ENCODE assay signal across 8 mouse cellular contexts in genomic region chr9:51102963-51103807, GRCm38 (mm10). TPM values are rescaled to one million over a fixed set of nuclear protein-coding genes. Genes with fewer than 3 reads are reported as not detected.
DNase-seq lines count a peak whose midpoint lies in the region; ATAC-seq lines count a peak whose summit lies in the region.

No protein-coding gene starts in this region.

- H3K4me2 ChIP-seq in liver, embryonic 11.5 days, result peak overlapping the region; percentile 91

- peak; percentile 7 for DNase-seq in thymus, postnatal 14 days
- DNase-seq in thymus, postnatal 0 days (ENCODE audit: low spot score), result no peak
- DNase-seq in embryonic facial prominence, embryonic 10.5 days (ENCODE audit: low spot score), result peak; percentile 75
- DNase-seq in heart, adult 9 months (ENCODE audit: low spot score in 2 of 2), result peak; percentile 11 to 26
- DNase-seq in kidney, adult 8-10 months, result peak; percentile 6 to 35
- DNase-seq in liver, embryonic 11.5 days (ENCODE audit: low spot score), result peak; percentile 66
- peak; percentile 75 for DNase-seq in neural tube, embryonic 10.5 days (ENCODE audit: extremely low spot score, low spot score)
- peak; percentile 24 to 40 for DNase-seq in urinary bladder, adult 18-20 months (ENCODE audit: low spot score in 2 of 2)

- peak overlapping the region; percentile 41 for H3K9ac ChIP-seq in liver, embryonic 11.5 days (ENCODE audit: low read depth, low read length)

- H3K27me3 ChIP-seq in embryonic facial prominence, embryonic 10.5 days (replicated peaks; ENCODE audit: low read depth, poor library complexity, severe bottlenecking), result peaks cover 45% of the 10 kb centered on the region
- H3K27me3 ChIP-seq in liver, embryonic 11.5 days (replicated peaks; ENCODE audit: control insufficient read depth, insufficient read depth, low read length), result peaks cover 43% of the 10 kb centered on the region

- peaks cover 22% of the 10 kb centered on the region for H3K4me1 ChIP-seq in embryonic facial prominence, embryonic 10.5 days
- no peaks in the 10 kb centered on the region; the same call in 1 of the 2 replicates for H3K4me1 ChIP-seq in liver, embryonic 11.5 days (replicated peaks; ENCODE audit: control insufficient read depth, insufficient read depth, low read length)

- no peaks in the 10 kb centered on the region for H3K36me3 ChIP-seq in embryonic facial prominence, embryonic 10.5 days (replicated peaks)
- H3K36me3 ChIP-seq in liver, embryonic 11.5 days (ENCODE audit: control insufficient read depth, insufficient read depth, low read length), result no peaks in the 10 kb centered on the region

- H3K4me3 ChIP-seq in embryonic facial prominence, embryonic 10.5 days, result peak overlapping the region; percentile 76
- H3K4me3 ChIP-seq in liver, embryonic 11.5 days (ENCODE audit: low read depth, low read length), result peak overlapping the region; percentile 58

- H3K9me3 ChIP-seq in embryonic facial prominence, embryonic 10.5 days, result no peaks in the 10 kb centered on the region
- no peaks in the 10 kb centered on the region for H3K9me3 ChIP-seq in liver, embryonic 11.5 days (ENCODE audit: control insufficient read depth, low read length)

- H3K27ac ChIP-seq in embryonic facial prominence, embryonic 10.5 days (replicated peaks), result peak overlapping the region; percentile 86
- H3K27ac ChIP-seq in liver, embryonic 11.5 days (ENCODE audit: low read depth, low read length), result no peak overlapping the region

- no peak for ATAC-seq in liver, embryonic 11.5 days (replicated peaks; ENCODE audit: low FRiP score)

- 1% methylated on average over 44 of the region's 44 CpGs for WGBS in embryonic facial prominence, embryonic 10.5 days
- 2% methylated on average over 44 of the region's 44 CpGs for WGBS in liver, embryonic 11.5 days

RNA-seq across cellular contexts. Expression of gene 4833427G06Rik, which starts 1.3 kb away (rescaled TPM):
- polyA plus RNA-seq in thymus, postnatal 0 days (2015; fragmentation: Nextera tagmentation; extraction: Ambion mirVana), result 0.95 and 1.1 TPM in 2 replicates
- not detected in 2 replicates for polyA plus RNA-seq in embryonic facial prominence, embryonic 10.5 days (2016; fragmentation: Nextera tagmentation; extraction: Ambion mirVana)
- not detected in 2 replicates for polyA plus RNA-seq in liver, embryonic 11.5 days (2014; fragmentation: Nextera tagmentation; extraction: Ambion mirVana)

RNA-seq across cellular contexts. Expression of gene Layn, which starts 26.3 kb away (rescaled TPM):
- polyA plus RNA-seq in thymus, postnatal 0 days (2015; fragmentation: Nextera tagmentation; extraction: Ambion mirVana), result 2.1 and 2.8 TPM in 2 replicates
- 1.5 and 2.5 TPM in 2 replicates for polyA plus RNA-seq in embryonic facial prominence, embryonic 10.5 days (2016; fragmentation: Nextera tagmentation; extraction: Ambion mirVana)
- polyA plus RNA-seq in liver, embryonic 11.5 days (2014; fragmentation: Nextera tagmentation; extraction: Ambion mirVana), result 1.7 and 2.8 TPM in 2 replicates

RNA-seq across cellular contexts. Expression of gene Btg4, which starts 42.5 kb away (rescaled TPM):
- polyA plus RNA-seq in thymus, postnatal 0 days (2015; fragmentation: Nextera tagmentation; extraction: Ambion mirVana), result 0.12 and 0.17 TPM in 2 replicates
- polyA plus RNA-seq in embryonic facial prominence, embryonic 10.5 days (2016; fragmentation: Nextera tagmentation; extraction: Ambion mirVana), result not detected in 2 replicates
- polyA plus RNA-seq in liver, embryonic 11.5 days (2014; fragmentation: Nextera tagmentation; extraction: Ambion mirVana), result not detected in 2 replicates
